Mouse (Mus musculus): ENCODE data around the gene Mst1.

Gene Mst1

GRCm38 (mm10) chr9:108057262-108057562 is 23.0 kb upstream of the Mst1 start:
- no peak for DNase-seq

- DNase-seq: no peak
Observed at GRCm38 (mm10) chr9:108058291-108058690, 21.9 kb upstream of the Mst1 start.

GRCm38 (mm10) chr9:108062142-108062541 is 18.1 kb upstream of the Mst1 start:
- DNase-seq: no peak

- DNase-seq: no peak
Observed at GRCm38 (mm10) chr9:108063361-108063760, 16.9 kb upstream of the Mst1 start.

GRCm38 (mm10) chr9:108065491-108066011 is 14.7 kb upstream of the Mst1 start:
- DNase-seq: peak; percentile 51

- DNase-seq: no peak
Observed at GRCm38 (mm10) chr9:108067199-108067598, 13.0 kb upstream of the Mst1 start.

GRCm38 (mm10) chr9:108067900-108068299 is 12.3 kb upstream of the Mst1 start:
- DNase-seq: peak; percentile 76 to 82

GRCm38 (mm10) chr9:108069007-108069406 is 11.2 kb upstream of the Mst1 start:
- DNase-seq: no peak

- DNase-seq: no peak
Observed at GRCm38 (mm10) chr9:108069529-108069928, 10.7 kb upstream of the Mst1 start.

- no peak for DNase-seq
Observed at GRCm38 (mm10) chr9:108071801-108072200, 8.4 kb upstream of the Mst1 start.

GRCm38 (mm10) chr9:108072481-108072924 is 7.7 kb upstream of the Mst1 start:
- no peak for DNase-seq

GRCm38 (mm10) chr9:108073141-108073930 is 6.9 kb upstream of the Mst1 start:
- DNase-seq: no peak

GRCm38 (mm10) chr9:108082549-108082948 is 2.3 kb downstream of the Mst1 start:
- DNase-seq: no peak

- no peak for DNase-seq
Observed at GRCm38 (mm10) chr9:108082988-108083431, 2.8 kb downstream of the Mst1 start, which contains the start of gene Rnf123. Rnf123 (minus strand) TSS chr9:108083346.

- DNase-seq: no peak
Observed at GRCm38 (mm10) chr9:108083561-108083960, 3.3 kb downstream of the Mst1 start.

GRCm38 (mm10) chr9:108085261-108085660 is 5.0 kb downstream of the Mst1 start:
- no peak for DNase-seq

- no peak for DNase-seq
Observed at GRCm38 (mm10) chr9:108090611-108091120, 10.4 kb downstream of the Mst1 start.

GRCm38 (mm10) chr9:108093586-108093985 is 13.3 kb downstream of the Mst1 start:
- DNase-seq: no peak

- peak; percentile 96 to 97 for DNase-seq
Observed at GRCm38 (mm10) chr9:108094184-108094941, 14.1 kb downstream of the Mst1 start, which contains the start of gene Apeh. Apeh (minus strand) TSS chr9:108094606.

GRCm38 (mm10) chr9:108094998-108095411 is 14.8 kb downstream of the Mst1 start:
- peak in 1 of 2 experiments; percentile 34 for DNase-seq

- peak; percentile 42 to 70 for DNase-seq
Observed at GRCm38 (mm10) chr9:108095518-108095917, 15.3 kb downstream of the Mst1 start.

- no peak for DNase-seq
Observed at GRCm38 (mm10) chr9:108095949-108096712, 15.9 kb downstream of the Mst1 start.

GRCm38 (mm10) chr9:108099619-108100018 is 19.4 kb downstream of the Mst1 start:
- no peak for DNase-seq
